Mouse (Mus musculus): ENCODE measurements around the gene Trim31. TPM values are rescaled to one million over a fixed set of nuclear protein-coding genes. Genes with fewer than 3 reads are reported as not detected.

Trim31 gene
- polyA plus RNA-seq, 1 experiment from 2014 or later = not detected

GRCm38 (mm10) chr17:36922715-36923114 is 24.8 kb downstream of the Trim31 start:
- no peak for ATAC-seq (replicated peaks; ENCODE audit: low FRiP score, low read depth)
- DNase-seq (ENCODE audit: low spot score) = no peak
- no peaks in the 10 kb centered on the region for H3K36me3 ChIP-seq (ENCODE audit: insufficient read depth, low read length)
- WGBS = 83% methylated on average over 4 of the region's 4 CpGs
- H3K9ac ChIP-seq (ENCODE audit: low read depth, low read length) = no peak overlapping the region
- TF ChIP-seq CTCF (IDR thresholded peaks at IDR 0.05; ENCODE audit: low read depth) = no peak
- H3K9me3 ChIP-seq (replicated peaks; ENCODE audit: low read length) = no peaks in the 10 kb centered on the region
- no peak overlapping the region for H3K27ac ChIP-seq
- no peak overlapping the region for H3K4me3 ChIP-seq (replicated peaks; ENCODE audit: low read depth, low read length)
- H3K4me2 ChIP-seq (ENCODE audit: low read length) = no peak overlapping the region
- no peaks in the 10 kb centered on the region for H3K4me1 ChIP-seq (replicated peaks; ENCODE audit: insufficient read depth, low read length)
- no peaks in the 10 kb centered on the region for H3K27me3 ChIP-seq (ENCODE audit: insufficient read depth, low read length)

DNA sequence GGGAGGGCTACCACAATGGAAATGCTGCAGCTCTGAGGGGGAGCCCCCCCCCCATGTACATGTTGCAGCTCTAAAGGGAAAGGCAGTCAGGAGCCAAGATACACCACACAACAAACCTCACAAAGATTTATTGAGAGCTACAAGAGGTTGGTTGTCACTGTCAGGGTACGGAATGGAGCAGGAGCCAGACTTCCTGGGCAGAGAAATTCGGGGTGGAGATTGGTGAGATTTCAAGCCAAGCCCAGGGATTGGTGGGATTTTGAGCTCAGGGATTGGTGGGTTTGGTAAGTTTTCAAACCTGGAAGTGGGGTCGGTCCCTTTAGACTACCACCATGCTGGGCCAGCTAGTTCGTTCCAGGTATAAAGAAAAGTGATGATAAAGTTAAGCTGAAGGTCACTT is 25.6 kb downstream of the Trim31 start:
- no peak for TF ChIP-seq CTCF (IDR thresholded peaks at IDR 0.05; ENCODE audit: low read depth)
- ATAC-seq (replicated peaks; ENCODE audit: low FRiP score, low read depth) (no peak), DNase-seq (ENCODE audit: low spot score) (no peak)
- no peak overlapping the region for H3K9ac ChIP-seq (ENCODE audit: low read depth, low read length)
- no peak overlapping the region for H3K27ac ChIP-seq
- H3K9me3 ChIP-seq (replicated peaks; ENCODE audit: low read length) = no peaks in the 10 kb centered on the region
- 54% methylated on average over 4 of the region's 4 CpGs for WGBS
- H3K4me1 ChIP-seq (replicated peaks; ENCODE audit: insufficient read depth, low read length) = no peaks in the 10 kb centered on the region
- H3K36me3 ChIP-seq (ENCODE audit: insufficient read depth, low read length) = no peaks in the 10 kb centered on the region
- no peak overlapping the region for H3K4me3 ChIP-seq (replicated peaks; ENCODE audit: low read depth, low read length)
- H3K4me2 ChIP-seq (ENCODE audit: low read length) = no peak overlapping the region
- no peaks in the 10 kb centered on the region for H3K27me3 ChIP-seq (ENCODE audit: insufficient read depth, low read length)

DNA sequence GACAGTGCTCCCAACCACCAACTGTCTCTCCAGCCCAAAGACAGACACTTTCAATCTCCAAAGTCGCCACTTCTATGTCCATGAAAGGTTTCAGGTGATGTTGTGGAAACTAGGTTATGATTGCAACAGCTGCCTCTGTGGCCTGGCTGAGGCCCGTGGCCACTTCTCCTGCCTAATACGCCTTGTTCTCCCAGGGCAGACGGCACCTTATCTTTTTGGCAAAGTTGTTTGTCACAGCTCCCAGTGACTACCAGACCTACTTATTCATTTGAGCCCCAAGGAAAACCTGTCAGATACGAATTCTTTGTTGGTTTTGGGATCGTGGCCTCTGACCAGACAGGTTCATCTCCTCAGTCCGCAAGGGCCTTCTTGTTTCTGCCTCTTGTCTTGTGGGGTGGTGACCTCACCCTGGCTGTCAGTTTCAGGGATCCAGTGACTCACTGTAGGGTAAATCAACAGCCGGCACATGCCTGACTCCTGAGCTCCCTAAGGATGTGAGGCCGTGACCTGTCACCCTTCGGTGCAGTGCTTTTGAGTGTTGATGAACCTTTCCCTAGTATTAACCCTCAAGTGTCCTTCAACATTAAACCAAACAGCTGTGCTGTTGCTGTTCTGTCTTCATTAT is 29.7 kb downstream of the Trim31 start:
- no peak for ATAC-seq (replicated peaks; ENCODE audit: low FRiP score, low read depth)
- Histone ChIP-seq H3K4me1 (replicated peaks; ENCODE audit: insufficient read depth, low read length) (no peaks in the 10 kb centered on the region), H3K9me3 (replicated peaks; ENCODE audit: low read length) (no peaks in the 10 kb centered on the region), H3K4me3 (replicated peaks; ENCODE audit: low read depth, low read length) (no peak overlapping the region), H3K4me2 (ENCODE audit: low read length) (no peak overlapping the region), H3K27ac (no peak overlapping the region), H3K36me3 (ENCODE audit: insufficient read depth, low read length) (no peaks in the 10 kb centered on the region), H3K9ac (ENCODE audit: low read depth, low read length) (no peak overlapping the region), H3K27me3 (ENCODE audit: insufficient read depth, low read length) (no peaks in the 10 kb centered on the region)
- no peak for TF ChIP-seq CTCF (IDR thresholded peaks at IDR 0.05; ENCODE audit: low read depth)
- WGBS = 39% methylated on average over 10 of the region's 10 CpGs
- DNase-seq (ENCODE audit: low spot score) = no peak

- H3K36me3 ChIP-seq (ENCODE audit: insufficient read depth, low read length) = no peaks in the 10 kb centered on the region
Measured at GRCm38 (mm10) chr17:36929236-36929932, 31.5 kb downstream of the Trim31 start.

DNA sequence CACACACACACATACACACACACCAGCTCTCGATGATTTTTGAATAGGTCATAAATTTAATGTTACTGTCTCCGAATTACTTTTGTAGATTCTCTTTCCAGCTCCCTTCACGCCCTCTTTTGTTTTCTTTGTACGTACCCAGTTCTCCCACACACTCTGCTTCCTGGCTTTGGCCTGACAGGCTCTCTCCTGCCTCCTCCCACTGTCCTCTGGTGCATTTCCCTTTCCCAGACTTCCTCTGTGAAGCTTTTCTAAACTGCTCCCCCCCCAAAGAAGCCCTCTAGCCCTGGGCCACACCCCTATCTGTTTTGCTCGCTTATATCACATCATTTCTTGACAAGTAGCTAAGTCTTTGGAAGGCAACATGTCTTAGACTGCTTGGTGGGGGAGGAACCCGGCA is 32.3 kb downstream of the Trim31 start:
- Histone ChIP-seq H3K4me1 (replicated peaks; ENCODE audit: insufficient read depth, low read length) (no peaks in the 10 kb centered on the region), H3K27me3 (ENCODE audit: insufficient read depth, low read length) (no peaks in the 10 kb centered on the region), H3K36me3 (ENCODE audit: insufficient read depth, low read length) (no peaks in the 10 kb centered on the region), H3K27ac (no peak overlapping the region), H3K9me3 (replicated peaks; ENCODE audit: low read length) (no peaks in the 10 kb centered on the region), H3K4me2 (ENCODE audit: low read length) (no peak overlapping the region), H3K9ac (ENCODE audit: low read depth, low read length) (no peak overlapping the region), H3K4me3 (replicated peaks; ENCODE audit: low read depth, low read length) (no peak overlapping the region)
- ATAC-seq (replicated peaks; ENCODE audit: low FRiP score, low read depth) = no peak
- WGBS = 28% methylated on average over 6 of the region's 6 CpGs
- DNase-seq (ENCODE audit: low spot score) = peak; percentile 47
- TF ChIP-seq CTCF (IDR thresholded peaks at IDR 0.05; ENCODE audit: low read depth) = no peak

More at GRCm38 (mm10) chr17:36929236-36929932, 31.5 kb downstream of the Trim31 start:
- Histone ChIP-seq H3K9ac (ENCODE audit: low read depth, low read length) (no peak overlapping the region), H3K9me3 (replicated peaks; ENCODE audit: low read length) (no peaks in the 10 kb centered on the region), H3K4me1 (replicated peaks; ENCODE audit: insufficient read depth, low read length) (no peaks in the 10 kb centered on the region), H3K27ac (no peak overlapping the region), H3K4me3 (replicated peaks; ENCODE audit: low read depth, low read length) (no peak overlapping the region), H3K27me3 (ENCODE audit: insufficient read depth, low read length) (no peaks in the 10 kb centered on the region), H3K4me2 (ENCODE audit: low read length) (no peak overlapping the region)
- WGBS = 71% methylated on average over 12 of the region's 12 CpGs
- DNase-seq (ENCODE audit: low spot score) = no peak
- no peak for TF ChIP-seq CTCF (IDR thresholded peaks at IDR 0.05; ENCODE audit: low read depth)
- ATAC-seq (replicated peaks; ENCODE audit: low FRiP score, low read depth) = no peak

- Histone ChIP-seq H3K4me2 (ENCODE audit: low read length) (no peak overlapping the region), H3K9ac (ENCODE audit: low read depth, low read length) (no peak overlapping the region), H3K4me3 (replicated peaks; ENCODE audit: low read depth, low read length) (no peak overlapping the region), H3K27me3 (ENCODE audit: insufficient read depth, low read length) (no peaks in the 10 kb centered on the region), H3K9me3 (replicated peaks; ENCODE audit: low read length) (no peaks in the 10 kb centered on the region), H3K4me1 (replicated peaks; ENCODE audit: insufficient read depth, low read length) (no peaks in the 10 kb centered on the region), H3K27ac (no peak overlapping the region), H3K36me3 (ENCODE audit: insufficient read depth, low read length) (no peaks in the 10 kb centered on the region)
- DNase-seq (ENCODE audit: low spot score) (no peak), ATAC-seq (replicated peaks; ENCODE audit: low FRiP score, low read depth) (no peak)
- no peak for TF ChIP-seq CTCF (IDR thresholded peaks at IDR 0.05; ENCODE audit: low read depth)
- WGBS = 81% methylated on average over 4 of the region's 4 CpGs
Measured at GRCm38 (mm10) chr17:36931130-36931529, 33.2 kb downstream of the Trim31 start.

Measured in kidney, postnatal 0 days (tissue).